Mouse (Mus musculus): ENCODE data around the gene Usp50. TPM values are rescaled to one million over a fixed set of nuclear protein-coding genes. Genes with fewer than 3 reads are reported as not detected.
A peak's percentile ranks its signal among the peaks of the same experiment; 100 is the strongest.

The Usp50 gene
- polyA plus RNA-seq, 1 experiment from 2014 or later: 2.9 TPM

DNA sequence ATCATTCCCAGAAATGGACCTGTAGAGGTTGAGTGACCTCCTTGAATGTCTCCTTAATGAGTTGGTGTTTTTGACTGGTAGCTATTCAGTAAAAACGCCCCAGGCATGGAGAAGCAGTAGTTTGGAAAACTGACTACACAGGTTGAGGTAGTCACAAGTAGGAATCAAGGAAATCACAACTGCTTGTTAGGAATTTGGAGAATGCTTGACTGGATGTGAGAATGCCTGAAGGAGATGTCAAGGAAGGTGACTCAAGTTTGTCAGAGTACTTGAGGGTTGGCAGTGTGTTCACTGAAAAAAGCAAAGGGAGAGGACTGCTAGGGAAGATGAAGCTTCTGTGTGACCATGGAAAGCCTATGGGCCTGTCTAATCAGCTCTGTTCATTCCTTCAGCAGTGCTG, 105.9 kb downstream of the Usp50 start:
- no peak overlapping the region for H3K9ac ChIP-seq (replicated peaks; ENCODE audit: low read depth, low read length)
- ATAC-seq (ENCODE audit: low read depth): no peak
- H3K27me3 ChIP-seq (ENCODE audit: control insufficient read depth, insufficient read depth, low read length): no peaks in the 10 kb centered on the region; the same call in 1 of the 2 replicates
- 95% methylated on average over 1 of the region's 1 CpGs for WGBS
- no peak overlapping the region for H3K4me3 ChIP-seq (ENCODE audit: low read depth, low read length)
- no peak overlapping the region for H3K27ac ChIP-seq (ENCODE audit: low read depth, low read length)
- peak overlapping the region; percentile 86; the same call in 1 of the 2 replicates for H3K4me2 ChIP-seq (ENCODE audit: low read depth, low read length)
- H3K36me3 ChIP-seq (ENCODE audit: control insufficient read depth, insufficient read depth, low read length): no peaks in the 10 kb centered on the region
- no peaks in the 10 kb centered on the region for H3K9me3 ChIP-seq (ENCODE audit: control insufficient read depth, low read length)
- H3K4me1 ChIP-seq (ENCODE audit: control insufficient read depth, insufficient read depth, low read length): peaks cover 30% of the 10 kb centered on the region

DNA sequence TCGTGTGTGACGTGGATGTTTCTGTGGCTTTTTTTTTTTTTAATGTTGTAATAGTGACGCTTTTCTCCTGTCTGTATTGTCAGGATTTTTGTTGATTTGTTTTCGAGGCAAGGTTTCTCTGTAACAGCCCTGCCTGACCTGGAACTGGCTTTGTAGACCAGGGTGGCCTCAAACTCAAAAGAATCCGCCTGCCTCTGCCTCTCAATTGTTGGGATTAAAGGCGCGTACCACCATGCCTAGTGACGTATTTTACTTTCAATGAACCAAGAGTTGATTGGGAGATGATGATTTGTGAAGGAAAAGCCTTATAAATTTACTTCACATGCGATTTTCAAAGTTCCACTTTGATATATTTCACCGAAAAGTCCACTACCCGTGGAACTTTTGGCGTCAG, 107.2 kb downstream of the Usp50 start, which contains the start of gene Gabpb1:
TSS of gene Gabpb1 (minus strand) at position 216 of the 394 bp plus-strand sequence.
- Histone ChIP-seq H3K27me3 (ENCODE audit: control insufficient read depth, insufficient read depth, low read length) (no peaks in the 10 kb centered on the region; the same call in 1 of the 2 replicates), H3K4me3 (ENCODE audit: low read depth, low read length) (peak within 1 kb of the TSS; percentile 90), H3K9ac (replicated peaks; ENCODE audit: low read depth, low read length) (peak within 1 kb of the TSS; percentile 98), H3K4me2 (ENCODE audit: low read depth, low read length) (peak within 1 kb of the TSS; percentile 86), H3K27ac (ENCODE audit: low read depth, low read length) (peak within 1 kb of the TSS; percentile 100), H3K36me3 (ENCODE audit: control insufficient read depth, insufficient read depth, low read length) (no peaks in the 10 kb centered on the region), H3K9me3 (ENCODE audit: control insufficient read depth, low read length) (no peaks in the 10 kb centered on the region), H3K4me1 (ENCODE audit: control insufficient read depth, insufficient read depth, low read length) (peaks cover 32% of the 10 kb centered on the region)
- ATAC-seq (ENCODE audit: low read depth): no peak
- 25% methylated on average over 12 of the region's 12 CpGs for WGBS

DNA sequence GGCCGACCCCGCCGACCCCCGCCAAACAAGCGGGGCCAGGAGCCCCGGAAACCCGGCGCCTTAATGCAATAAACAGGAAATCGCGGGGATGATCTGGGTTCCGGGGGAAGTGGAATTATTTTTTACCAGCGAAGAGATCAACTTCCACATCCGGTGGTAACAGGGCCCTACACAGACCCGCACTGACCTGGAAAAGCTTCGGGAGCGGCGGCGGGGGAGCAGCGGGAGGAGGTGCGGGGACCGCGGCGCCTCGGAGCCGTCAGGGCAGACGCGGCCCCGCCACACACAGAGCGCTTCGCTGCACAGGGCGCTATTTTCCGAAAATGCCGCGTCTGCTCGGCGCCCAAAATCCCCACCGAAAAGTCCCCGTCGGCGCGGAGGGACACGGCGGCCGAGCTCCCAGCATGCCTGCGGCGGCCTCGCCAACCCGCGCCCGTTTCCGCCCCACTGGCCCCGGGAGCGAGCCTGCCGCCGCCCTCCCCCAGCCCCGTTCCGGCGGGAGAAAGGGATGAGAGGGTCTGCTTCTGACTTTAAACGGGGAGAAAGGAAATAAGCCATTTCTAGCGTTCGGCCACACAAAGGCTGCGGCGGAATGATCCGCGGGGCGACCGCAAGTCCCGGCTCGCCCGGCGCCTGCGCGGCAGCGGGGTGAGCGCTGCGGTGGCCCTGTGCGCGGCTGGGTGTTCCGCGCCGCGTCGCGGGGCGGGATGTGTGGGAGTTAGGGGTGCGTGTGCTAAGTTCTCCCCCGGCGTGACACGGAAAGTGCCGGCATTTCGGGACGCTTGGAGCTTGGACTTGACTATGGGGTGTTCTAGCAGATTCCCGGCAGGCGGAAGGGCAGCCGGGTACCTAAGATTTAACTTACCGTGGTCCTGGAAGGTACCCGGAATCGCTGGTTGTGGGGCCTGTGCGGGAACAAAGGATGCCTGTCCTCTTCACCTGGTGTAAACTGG, 107.8 kb downstream of the Usp50 start:
- peak overlapping the region; percentile 100 for H3K27ac ChIP-seq (ENCODE audit: low read depth, low read length)
- H3K4me1 ChIP-seq (ENCODE audit: control insufficient read depth, insufficient read depth, low read length): peaks cover 32% of the 10 kb centered on the region
- peak overlapping the region; percentile 90 for H3K4me3 ChIP-seq (ENCODE audit: low read depth, low read length)
- peak overlapping the region; percentile 98 for H3K9ac ChIP-seq (replicated peaks; ENCODE audit: low read depth, low read length)
- no peaks in the 10 kb centered on the region for H3K36me3 ChIP-seq (ENCODE audit: control insufficient read depth, insufficient read depth, low read length)
- no peaks in the 10 kb centered on the region for H3K9me3 ChIP-seq (ENCODE audit: control insufficient read depth, low read length)
- H3K27me3 ChIP-seq (ENCODE audit: control insufficient read depth, insufficient read depth, low read length): no peaks in the 10 kb centered on the region; the same call in 1 of the 2 replicates
- peak; percentile 95 for ATAC-seq (ENCODE audit: low read depth)
- H3K4me2 ChIP-seq (ENCODE audit: low read depth, low read length): peak overlapping the region; percentile 86
- WGBS: 0% methylated on average over 74 of the region's 99 CpGs

DNA sequence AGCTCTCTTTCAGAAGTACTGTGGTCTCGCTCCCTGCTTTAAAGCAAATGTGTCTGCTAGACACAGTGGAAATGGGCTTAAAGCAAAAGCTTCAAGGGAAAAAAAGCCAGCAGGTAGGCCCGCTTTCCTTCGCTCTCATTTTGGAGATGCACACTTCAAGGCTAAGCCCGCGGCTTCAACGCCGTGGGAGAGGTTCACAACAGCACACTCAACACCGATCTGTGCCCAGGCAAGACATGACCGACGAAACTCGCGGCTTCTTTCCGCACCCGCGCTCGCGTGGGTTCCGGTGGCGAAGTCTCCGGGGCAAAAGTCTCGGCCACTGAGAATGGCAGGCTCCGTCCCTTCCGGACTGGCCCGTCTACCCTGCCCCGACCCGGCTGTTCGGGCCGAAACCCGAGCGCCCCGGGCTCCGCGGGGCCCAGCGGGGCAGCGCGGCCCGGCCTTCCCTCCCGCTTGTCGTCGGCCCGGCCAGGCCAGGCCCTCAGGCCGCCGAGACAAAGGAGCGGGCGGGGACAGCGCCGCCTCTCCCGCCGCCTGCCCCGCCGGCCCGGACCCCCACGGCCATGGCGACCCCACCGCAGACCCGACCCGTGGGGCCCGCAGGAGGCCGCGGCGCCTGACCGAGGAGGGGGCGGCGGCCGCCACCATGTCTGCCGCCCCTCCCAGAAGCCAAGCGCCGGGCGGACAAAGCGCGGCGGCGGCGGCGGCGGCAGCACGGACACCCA, 108.7 kb downstream of the Usp50 start:
- H3K4me3 ChIP-seq (ENCODE audit: low read depth, low read length): peak overlapping the region; percentile 90
- H3K27ac ChIP-seq (ENCODE audit: low read depth, low read length): peak overlapping the region; percentile 100
- peak overlapping the region; percentile 86 for H3K4me2 ChIP-seq (ENCODE audit: low read depth, low read length)
- H3K36me3 ChIP-seq (ENCODE audit: control insufficient read depth, insufficient read depth, low read length): no peaks in the 10 kb centered on the region
- H3K9me3 ChIP-seq (ENCODE audit: control insufficient read depth, low read length): no peaks in the 10 kb centered on the region
- ATAC-seq (ENCODE audit: low read depth): peak; percentile 57
- WGBS: under 1% methylated on average over 60 of the region's 77 CpGs
- H3K4me1 ChIP-seq (ENCODE audit: control insufficient read depth, insufficient read depth, low read length): peaks cover 32% of the 10 kb centered on the region
- H3K9ac ChIP-seq (replicated peaks; ENCODE audit: low read depth, low read length): peak overlapping the region; percentile 98
- no peaks in the 10 kb centered on the region; the same call in 1 of the 2 replicates for H3K27me3 ChIP-seq (ENCODE audit: control insufficient read depth, insufficient read depth, low read length)

DNA sequence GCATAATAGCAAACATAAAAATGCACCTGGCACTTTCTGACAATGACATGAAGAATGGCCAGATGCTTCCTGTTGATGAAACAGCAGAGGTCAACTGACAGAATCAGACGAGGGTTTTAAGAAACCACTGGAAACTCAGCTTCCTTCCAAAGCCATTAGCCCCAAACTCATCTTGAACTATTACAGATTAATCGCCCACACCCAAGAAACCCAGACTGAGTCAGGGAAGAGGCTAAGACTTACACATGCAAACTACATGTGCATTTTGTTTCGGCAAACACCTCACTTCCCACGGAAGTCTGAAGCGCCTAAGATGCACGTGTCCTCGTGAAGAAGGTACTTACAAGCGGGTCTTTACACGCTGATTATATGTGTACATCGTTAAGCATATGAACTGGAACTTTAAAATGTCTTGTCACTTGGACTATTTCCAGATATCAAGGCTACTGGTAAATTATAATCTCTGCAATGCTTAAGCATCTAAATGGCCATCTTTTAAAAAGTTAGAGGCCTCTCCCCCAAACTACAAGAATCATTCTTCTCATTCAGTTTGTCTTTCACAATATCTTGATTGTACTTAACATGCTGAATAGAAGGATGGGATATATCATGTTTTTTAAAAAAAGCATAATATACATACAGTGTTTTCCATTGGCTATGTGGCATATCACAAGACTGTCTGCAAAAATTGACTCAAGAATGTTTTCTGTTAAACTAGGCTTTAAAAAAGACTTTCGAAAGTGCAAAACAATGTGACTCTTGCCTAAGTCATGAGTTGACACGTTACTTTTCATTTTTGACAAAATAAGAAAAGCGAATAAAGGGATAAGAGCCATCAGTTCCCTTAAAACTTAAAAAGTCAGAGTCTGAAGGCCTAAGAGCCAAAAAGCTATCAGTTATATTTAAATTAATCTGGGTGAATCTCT, 109.7 kb downstream of the Usp50 start:
- H3K4me1 ChIP-seq (ENCODE audit: control insufficient read depth, insufficient read depth, low read length): peaks cover 32% of the 10 kb centered on the region
- peak overlapping the region; percentile 86 for H3K4me2 ChIP-seq (ENCODE audit: low read depth, low read length)
- H3K9ac ChIP-seq (replicated peaks; ENCODE audit: low read depth, low read length): peak overlapping the region; percentile 98
- ATAC-seq (ENCODE audit: low read depth): no peak
- H3K27me3 ChIP-seq (ENCODE audit: control insufficient read depth, insufficient read depth, low read length): no peaks in the 10 kb centered on the region; the same call in 1 of the 2 replicates
- H3K4me3 ChIP-seq (ENCODE audit: low read depth, low read length): peak overlapping the region; percentile 90
- no peaks in the 10 kb centered on the region for H3K9me3 ChIP-seq (ENCODE audit: control insufficient read depth, low read length)
- H3K36me3 ChIP-seq (ENCODE audit: control insufficient read depth, insufficient read depth, low read length): no peaks in the 10 kb centered on the region
- no peak overlapping the region for H3K27ac ChIP-seq (ENCODE audit: low read depth, low read length)
- WGBS: 71% methylated on average over 13 of the region's 13 CpGs

DNA sequence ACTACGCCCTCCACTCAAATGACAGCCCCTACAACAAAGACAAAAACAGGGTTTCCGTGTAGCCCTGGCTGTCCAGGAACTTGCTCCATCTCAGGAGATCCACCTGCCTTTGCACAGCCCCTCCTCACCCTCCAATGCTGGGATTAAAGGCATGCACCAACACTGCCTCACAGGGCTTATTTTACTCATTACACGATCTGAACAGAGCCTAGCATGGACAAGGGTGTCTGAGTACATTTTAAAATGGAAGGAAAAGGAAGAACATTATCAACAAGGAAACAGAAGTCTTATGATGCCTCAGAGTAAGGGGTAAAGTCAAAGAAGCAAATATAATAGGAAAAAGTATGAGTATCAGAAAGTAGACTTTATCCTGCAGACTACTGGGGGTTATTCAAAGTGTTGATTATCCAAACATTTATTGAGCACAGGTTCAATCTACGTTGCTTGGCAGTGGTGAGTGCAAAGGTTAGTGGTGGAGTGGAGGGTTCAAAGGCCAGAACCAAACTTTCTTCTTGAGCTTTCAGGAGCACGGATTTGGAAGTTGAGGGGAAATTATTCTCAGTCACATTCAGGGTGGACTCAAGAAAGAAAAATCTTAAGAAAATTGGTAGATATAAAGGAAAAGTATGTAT, 114.5 kb downstream of the Usp50 start:
- no peak overlapping the region for H3K27ac ChIP-seq (ENCODE audit: low read depth, low read length)
- ATAC-seq (ENCODE audit: low read depth): no peak
- H3K4me2 ChIP-seq (ENCODE audit: low read depth, low read length): no peak overlapping the region
- H3K27me3 ChIP-seq (ENCODE audit: control insufficient read depth, insufficient read depth, low read length): no peaks in the 10 kb centered on the region
- no peak overlapping the region for H3K9ac ChIP-seq (replicated peaks; ENCODE audit: low read depth, low read length)
- peaks cover 16% of the 10 kb centered on the region for H3K4me1 ChIP-seq (ENCODE audit: control insufficient read depth, insufficient read depth, low read length)
- no peak overlapping the region for H3K4me3 ChIP-seq (ENCODE audit: low read depth, low read length)
- no peaks in the 10 kb centered on the region for H3K9me3 ChIP-seq (ENCODE audit: control insufficient read depth, low read length)
- H3K36me3 ChIP-seq (ENCODE audit: control insufficient read depth, insufficient read depth, low read length): no peaks in the 10 kb centered on the region
- WGBS: 96% methylated on average over 5 of the region's 5 CpGs

DNA sequence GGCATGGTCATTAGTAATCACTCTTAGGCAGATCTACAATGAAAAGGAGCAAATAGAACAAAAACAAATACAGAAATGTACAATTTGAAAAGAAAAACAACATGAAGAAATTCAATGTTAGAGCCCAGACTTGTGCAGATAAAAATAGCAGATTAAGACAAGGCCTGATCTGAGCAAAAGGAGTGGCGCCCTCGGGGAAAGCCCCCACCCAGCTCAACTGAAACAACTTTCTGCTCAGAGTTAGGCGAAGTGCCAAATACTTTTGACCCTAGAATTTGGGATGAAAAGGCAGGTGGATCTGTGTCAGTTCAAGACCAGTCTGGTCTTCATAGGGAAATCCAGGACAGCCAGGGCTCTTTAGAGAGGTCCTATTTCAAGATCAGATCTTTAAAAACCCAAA, 117.3 kb downstream of the Usp50 start:
- no peak overlapping the region for H3K4me3 ChIP-seq (ENCODE audit: low read depth, low read length)
- ATAC-seq (ENCODE audit: low read depth): no peak
- no peaks in the 10 kb centered on the region for H3K9me3 ChIP-seq (ENCODE audit: control insufficient read depth, low read length)
- WGBS: 96% methylated on average over 3 of the region's 3 CpGs
- H3K4me1 ChIP-seq (ENCODE audit: control insufficient read depth, insufficient read depth, low read length): no peaks in the 10 kb centered on the region
- no peak overlapping the region for H3K9ac ChIP-seq (replicated peaks; ENCODE audit: low read depth, low read length)
- H3K27ac ChIP-seq (ENCODE audit: low read depth, low read length): no peak overlapping the region
- H3K36me3 ChIP-seq (ENCODE audit: control insufficient read depth, insufficient read depth, low read length): no peaks in the 10 kb centered on the region
- H3K27me3 ChIP-seq (ENCODE audit: control insufficient read depth, insufficient read depth, low read length): no peaks in the 10 kb centered on the region
- H3K4me2 ChIP-seq (ENCODE audit: low read depth, low read length): no peak overlapping the region

DNA sequence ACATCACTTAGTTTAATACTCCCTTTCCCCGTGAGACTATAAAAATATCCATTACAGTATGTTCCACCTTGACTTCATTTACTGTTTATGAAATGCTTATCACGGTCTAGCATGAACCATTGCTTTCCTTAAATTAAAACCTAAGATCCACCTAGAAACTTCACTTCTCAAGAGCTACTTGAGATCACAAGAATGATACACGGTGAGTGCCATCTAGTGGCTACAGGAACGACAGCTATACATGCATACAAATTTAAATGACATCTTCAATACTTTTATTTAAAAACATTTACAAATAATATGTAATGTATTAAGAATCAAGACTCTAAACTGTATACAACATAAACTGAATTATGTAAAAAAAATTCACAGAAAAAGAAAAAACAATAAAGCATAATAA, 119.8 kb downstream of the Usp50 start:
- Histone ChIP-seq H3K27ac (ENCODE audit: low read depth, low read length) (no peak overlapping the region), H3K4me3 (ENCODE audit: low read depth, low read length) (no peak overlapping the region), H3K36me3 (ENCODE audit: control insufficient read depth, insufficient read depth, low read length) (no peaks in the 10 kb centered on the region), H3K4me1 (ENCODE audit: control insufficient read depth, insufficient read depth, low read length) (no peaks in the 10 kb centered on the region), H3K4me2 (ENCODE audit: low read depth, low read length) (no peak overlapping the region), H3K27me3 (ENCODE audit: control insufficient read depth, insufficient read depth, low read length) (no peaks in the 10 kb centered on the region), H3K9ac (replicated peaks; ENCODE audit: low read depth, low read length) (no peak overlapping the region), H3K9me3 (ENCODE audit: control insufficient read depth, low read length) (no peaks in the 10 kb centered on the region)
- ATAC-seq (ENCODE audit: low read depth): no peak
- 64% methylated on average over 4 of the region's 4 CpGs for WGBS
